ENCODE assay signal across 19 mouse cellular contexts in the genomic region with DNA sequence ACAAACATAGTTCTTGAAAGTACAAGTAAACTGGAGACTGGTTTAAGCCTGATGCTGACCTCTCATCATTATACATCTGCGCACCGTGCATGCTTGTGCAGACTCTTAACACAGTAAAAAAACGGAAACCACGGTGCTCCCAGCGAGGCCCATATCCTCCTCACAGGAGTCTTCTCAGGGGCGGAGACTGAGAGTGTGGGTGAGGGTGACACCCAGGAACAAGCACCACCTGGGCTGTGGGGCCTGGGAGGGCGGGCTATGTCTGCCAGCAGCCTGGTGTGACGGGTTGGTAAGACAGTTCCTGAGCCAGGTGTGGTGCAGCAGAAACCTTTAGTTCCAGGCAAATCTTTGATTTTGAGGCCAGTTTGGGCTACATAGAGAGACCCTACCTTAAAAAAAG. TPM values are rescaled to one million over a fixed set of nuclear protein-coding genes. Genes with fewer than 3 reads are reported as not detected.
DNase-seq lines count a peak whose midpoint lies in the region; ATAC-seq and TF ChIP-seq lines count a peak whose summit lies in the region.
"Had no signal": no experiment of that assay in that cellular context is flagged by ENCODE, and none has a peak within 500 bp of the region (broad histone marks: within the 10 kb centered on the region; RNA-seq: fewer than 3 reads in every experiment).

No protein-coding gene starts in this region.

- peaks cover 13% of the 10 kb centered on the region for H3K4me1 ChIP-seq in lung, embryonic 16.5 days (replicated peaks; ENCODE audit: control insufficient read depth, insufficient read depth, low read length)
- H3K4me1 ChIP-seq in cerebellum, adult 2 months (ENCODE audit: control insufficient read depth, insufficient read depth, low read length): peaks cover 10% of the 10 kb centered on the region
- H3K4me1 ChIP-seq: forebrain, embryonic 12.5 days; hindbrain, embryonic 15.5 days had no signal

- intact Hi-C loops in gastrocnemius, postnatal 36 days (cut with DNase I): no loop called here

- 71% methylated on average over 8 of the region's 8 CpGs for WGBS in lung, embryonic 16.5 days
- WGBS in cerebellum, adult 2 months: 91% methylated on average over 8 of the region's 8 CpGs

- no peaks in the 10 kb centered on the region for H3K27me3 ChIP-seq in lung, embryonic 16.5 days (ENCODE audit: control insufficient read depth, insufficient read depth, low read depth, low read length)
- H3K27me3 ChIP-seq in cerebellum, adult 2 months (ENCODE audit: control insufficient read depth, insufficient read depth, low read length): no peaks in the 10 kb centered on the region
- H3K27me3 ChIP-seq: forebrain, embryonic 12.5 days; heart, embryonic 12.5 days; hindbrain, embryonic 15.5 days had no signal

- peak overlapping the region; percentile 90 for H3K27ac ChIP-seq in lung, embryonic 16.5 days (ENCODE audit: low read length)
- no peak overlapping the region for H3K27ac ChIP-seq in cerebellum, adult 2 months (ENCODE audit: insufficient read depth, low read length)
- H3K27ac ChIP-seq: forebrain, embryonic 12.5 days; hindbrain, embryonic 15.5 days; liver, embryonic 14.5 days had no signal

- H3K36me3 ChIP-seq in lung, embryonic 16.5 days (ENCODE audit: control insufficient read depth, insufficient read depth, low read length): peaks cover 30% of the 10 kb centered on the region

- H3K4me3 ChIP-seq in lung, embryonic 16.5 days (ENCODE audit: low read length): no peak overlapping the region
- H3K4me3 ChIP-seq in cerebellum, adult 2 months (replicated peaks; ENCODE audit: insufficient read depth, low read depth, low read length): no peak overlapping the region
- H3K4me3 ChIP-seq: forebrain, embryonic 12.5 days; heart, embryonic 12.5 days; hindbrain, embryonic 15.5 days had no signal

- TF ChIP-seq CTCF in cerebellum, adult 2 months (IDR thresholded peaks at IDR 0.05; ENCODE audit: borderline replicate concordance, insufficient read depth, low read depth, low read length): no peak

- H3K9ac ChIP-seq in lung, embryonic 16.5 days (ENCODE audit: low read length): no peak overlapping the region
- H3K9ac ChIP-seq: forebrain, embryonic 12.5 days; heart, embryonic 12.5 days; hindbrain, embryonic 15.5 days; liver, embryonic 14.5 days had no signal

- H3K9me3 ChIP-seq in lung, embryonic 16.5 days (ENCODE audit: control insufficient read depth, low read length): no peaks in the 10 kb centered on the region
- H3K9me3 ChIP-seq: forebrain, embryonic 12.5 days; heart, embryonic 12.5 days; hindbrain, embryonic 15.5 days had no signal

- no peak overlapping the region for H3K4me2 ChIP-seq in lung, embryonic 16.5 days (ENCODE audit: low read depth, low read length)
- H3K4me2 ChIP-seq: forebrain, embryonic 12.5 days; heart, embryonic 12.5 days; hindbrain, embryonic 15.5 days had no signal

- peak; percentile 31; the same call in 1 of the 2 replicates for ATAC-seq in lung, embryonic 16.5 days (ENCODE audit: low read depth)
- ATAC-seq in erythroblast, adult 5-6 weeks (replicated peaks; ENCODE audit: low FRiP score, poor library complexity, severe bottlenecking): no peak

- no peak for TF ChIP-seq POLR2A in cerebellum, adult 2 months (IDR thresholded peaks at IDR 0.05; ENCODE audit: borderline replicate concordance, insufficient read depth, low read length)

- no peak for DNase-seq in lung, postnatal 36 days
- DNase-seq in naive thymus-derived CD4-positive, alpha-beta T cell, adult 2 months (ENCODE audit: low read depth): peak; percentile 73
- DNase-seq in thymus, postnatal 0 days (ENCODE audit: low spot score): peak; percentile 89
- DNase-seq in gastrocnemius, postnatal 36 days: no peak
- no peak for DNase-seq in cerebellum, adult 2 months
- DNase-seq: adrenal gland, postnatal 14 days; cerebellum, postnatal 36 days; heart, adult 11 months; heart, postnatal 36 days; kidney, adult 11 months; kidney, postnatal 10 days; layer of hippocampus, postnatal 36 days; right cerebral cortex, postnatal 4 days had no signal

RNA-seq across cellular contexts. Expression of a gene that starts 9.2 kb away (rescaled TPM):
- 13.4 and 14.4 TPM in 2 replicates for polyA plus RNA-seq in lung, embryonic 16.5 days (2015; fragmentation: Nextera tagmentation; extraction: Ambion mirVana)
- polyA plus RNA-seq in thymus, postnatal 0 days (2015; fragmentation: Nextera tagmentation; extraction: Ambion mirVana): 12.5 and 13.1 TPM in 2 replicates
- 10 to 100 TPM; 16.9 to 18.9 TPM for total RNA-seq in gastrocnemius, postnatal 36 days (2021)
- total RNA-seq in erythroblast, adult 5-6 weeks (2015; ENCODE audit: low replicate concordance): 3.3 and 5.0 TPM in 2 replicates
- total RNA-seq in erythroblast, adult 5-6 weeks (2017; ENCODE audit: low replicate concordance): 2.8 and 3.9 TPM in 2 replicates
- 38.9 and 39.8 TPM in 2 replicates for polyA plus RNA-seq in cerebellum, adult 2 months (2012; rRNA removed)

RNA-seq across cellular contexts. Expression of a gene that starts 26.3 kb away (rescaled TPM):
- polyA plus RNA-seq in lung, embryonic 16.5 days (2015; fragmentation: Nextera tagmentation; extraction: Ambion mirVana): 3.4 TPM in 2 replicates
- 0.69 and 0.95 TPM in 2 replicates for polyA plus RNA-seq in thymus, postnatal 0 days (2015; fragmentation: Nextera tagmentation; extraction: Ambion mirVana)
- under 1 TPM; 0.18 to 0.27 TPM for total RNA-seq in gastrocnemius, postnatal 36 days (2021)
- not detected in 2 replicates for total RNA-seq in erythroblast, adult 5-6 weeks (2015; ENCODE audit: low replicate concordance)
- not detected in 2 replicates for total RNA-seq in erythroblast, adult 5-6 weeks (2017; ENCODE audit: low replicate concordance)
- polyA plus RNA-seq in cerebellum, adult 2 months (2012; rRNA removed): 2.5 and 2.8 TPM in 2 replicates

RNA-seq across cellular contexts. Expression of a gene that starts 30.9 kb away (rescaled TPM):
- 44.7 and 44.8 TPM in 2 replicates for polyA plus RNA-seq in lung, embryonic 16.5 days (2015; fragmentation: Nextera tagmentation; extraction: Ambion mirVana)
- polyA plus RNA-seq in thymus, postnatal 0 days (2015; fragmentation: Nextera tagmentation; extraction: Ambion mirVana): 32.2 and 35.4 TPM in 2 replicates
- total RNA-seq in gastrocnemius, postnatal 36 days (2021): under 1 TPM; 0.56 to 0.64 TPM
- total RNA-seq in erythroblast, adult 5-6 weeks (2015; ENCODE audit: low replicate concordance): 14.2 and 14.6 TPM in 2 replicates
- 11.0 and 11.9 TPM in 2 replicates for total RNA-seq in erythroblast, adult 5-6 weeks (2017; ENCODE audit: low replicate concordance)
- 2.5 TPM in 2 replicates for polyA plus RNA-seq in cerebellum, adult 2 months (2012; rRNA removed)

RNA-seq across cellular contexts. Expression of a gene that starts 31.2 kb away (rescaled TPM):
- polyA plus RNA-seq in lung, embryonic 16.5 days (2015; fragmentation: Nextera tagmentation; extraction: Ambion mirVana): 92.3 and 92.9 TPM in 2 replicates
- 132 and 136 TPM in 2 replicates for polyA plus RNA-seq in thymus, postnatal 0 days (2015; fragmentation: Nextera tagmentation; extraction: Ambion mirVana)
- 10 to 100 TPM; 23.1 to 30.7 TPM for total RNA-seq in gastrocnemius, postnatal 36 days (2021)
- total RNA-seq in erythroblast, adult 5-6 weeks (2015; ENCODE audit: low replicate concordance): 12.5 and 20.0 TPM in 2 replicates
- total RNA-seq in erythroblast, adult 5-6 weeks (2017; ENCODE audit: low replicate concordance): 26.9 and 35.7 TPM in 2 replicates
- polyA plus RNA-seq in cerebellum, adult 2 months (2012; rRNA removed): 23.1 and 28.2 TPM in 2 replicates

RNA-seq across cellular contexts. Expression of a gene that starts 40.9 kb away (rescaled TPM):
- polyA plus RNA-seq in lung, embryonic 16.5 days (2015; fragmentation: Nextera tagmentation; extraction: Ambion mirVana): 92.2 and 95.9 TPM in 2 replicates
- polyA plus RNA-seq in thymus, postnatal 0 days (2015; fragmentation: Nextera tagmentation; extraction: Ambion mirVana): 80.0 and 83.9 TPM in 2 replicates
- 10 to 100 TPM; 35.7 to 39.4 TPM for total RNA-seq in gastrocnemius, postnatal 36 days (2021)
- total RNA-seq in erythroblast, adult 5-6 weeks (2015; ENCODE audit: low replicate concordance): 9.8 and 19.0 TPM in 2 replicates
- 9.8 and 11.2 TPM in 2 replicates for total RNA-seq in erythroblast, adult 5-6 weeks (2017; ENCODE audit: low replicate concordance)
- 86.6 and 98.0 TPM in 2 replicates for polyA plus RNA-seq in cerebellum, adult 2 months (2012; rRNA removed)

Comparison
In these comparisons a context has a peak if more than half of its experiments do, and no peak if none do; other contexts are left out.
1. DNase-seq: peak in naive thymus-derived CD4-positive, alpha-beta T cell, adult 2 months (single experiment) and thymus, postnatal 0 days (single experiment); none in lung, postnatal 36 days (single experiment), gastrocnemius, postnatal 36 days (0 of 2) and cerebellum, adult 2 months (0 of 2).